23 mouse cellular contexts compared by ENCODE assay signal in the genomic region with DNA sequence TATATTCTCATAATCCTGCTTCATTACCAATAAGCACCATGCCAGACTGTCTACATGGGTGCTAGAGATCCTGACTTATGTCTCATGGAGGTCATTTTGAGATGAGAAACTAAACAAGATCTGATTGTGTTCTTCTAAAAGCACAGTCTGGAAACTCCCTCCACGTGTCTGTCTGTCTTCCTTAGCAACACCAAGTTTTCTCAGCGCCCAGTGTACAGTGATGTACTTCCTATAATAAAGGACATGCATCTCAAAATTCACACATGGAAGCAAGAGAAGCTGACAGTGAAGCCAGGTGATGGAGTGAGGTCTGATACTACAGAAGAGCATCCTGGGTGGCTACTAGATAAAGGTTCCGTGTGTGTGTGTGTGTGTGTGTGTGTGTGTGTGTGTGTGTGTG.
"Had no signal": no experiment of that assay in that cellular context is flagged by ENCODE, and none has a peak within 500 bp of the region (broad histone marks: within the 10 kb centered on the region; RNA-seq: fewer than 3 reads in every experiment).

No protein-coding gene starts in this region.

- H3K9me3 ChIP-seq: kidney, embryonic 15.5 days; limb, embryonic 12.5 days; limb, embryonic 15.5 days; liver, embryonic 12.5 days; liver, embryonic 15.5 days; lung, embryonic 15.5 days; midbrain, embryonic 12.5 days; midbrain, embryonic 15.5 days; neural tube, embryonic 12.5 days; neural tube, embryonic 15.5 days had no signal

- H3K27me3 ChIP-seq: kidney, embryonic 15.5 days; limb, embryonic 12.5 days; limb, embryonic 15.5 days; liver, embryonic 12.5 days; liver, embryonic 15.5 days; lung, embryonic 15.5 days; midbrain, embryonic 12.5 days; midbrain, embryonic 15.5 days; neural tube, embryonic 12.5 days; neural tube, embryonic 15.5 days had no signal

- H3K36me3 ChIP-seq: kidney, embryonic 15.5 days; limb, embryonic 12.5 days; limb, embryonic 15.5 days; liver, embryonic 12.5 days; liver, embryonic 15.5 days; lung, embryonic 15.5 days; midbrain, embryonic 12.5 days; midbrain, embryonic 15.5 days; neural tube, embryonic 12.5 days; neural tube, embryonic 15.5 days had no signal

- H3K4me3 ChIP-seq: kidney, embryonic 15.5 days; limb, embryonic 12.5 days; limb, embryonic 15.5 days; liver, embryonic 12.5 days; liver, embryonic 15.5 days; lung, embryonic 15.5 days; midbrain, embryonic 12.5 days; midbrain, embryonic 15.5 days; myocyte; neural tube, embryonic 12.5 days; neural tube, embryonic 15.5 days had no signal

- H3K27ac ChIP-seq: kidney, embryonic 15.5 days; limb, embryonic 12.5 days; limb, embryonic 15.5 days; liver, embryonic 12.5 days; liver, embryonic 15.5 days; lung, embryonic 15.5 days; midbrain, embryonic 12.5 days; midbrain, embryonic 15.5 days; neural tube, embryonic 12.5 days; neural tube, embryonic 15.5 days; stomach, postnatal 0 days had no signal

- ATAC-seq: liver, embryonic 12.5 days; midbrain, embryonic 15.5 days had no signal

- DNase-seq: kidney, adult 11 months; kidney, adult 8-10 months; kidney, postnatal 10 days; kidney, postnatal 36 days; left cerebral cortex, postnatal 4 days; lung, adult 18-20 months; lung, postnatal 10 days; lung, postnatal 36 days; retina, postnatal 1 day; right cerebral cortex, postnatal 25 days; thymus, postnatal 4 days had no signal

- H3K4me1 ChIP-seq: kidney, embryonic 15.5 days; limb, embryonic 12.5 days; limb, embryonic 15.5 days; liver, embryonic 12.5 days; liver, embryonic 15.5 days; lung, embryonic 15.5 days; midbrain, embryonic 12.5 days; midbrain, embryonic 15.5 days; neural tube, embryonic 12.5 days; neural tube, embryonic 15.5 days had no signal
